Mouse (Mus musculus) liver, embryonic 14.5 days (tissue): Measurements from ENCODE around the gene Adamtsl5. TPM values are rescaled to one million over a fixed set of nuclear protein-coding genes. Genes with fewer than 3 reads are reported as not detected.

Source experiments
- ATAC-seq: fragments of 200-750 bp; cut with Nextera tagmentation; 2 replicates; pipeline ENCODE4 v1.8.0; 2017; ENCODE audit warnings: moderate number of reproducible peaks, mild to moderate bottlenecking, moderate library complexity; ENCODE audit not compliant: insufficient read depth
- DNase-seq, 3 experiments: peaks; one replicate each; pipeline ENCODE4 v3.0.0-alpha.2; 2012 to 2013; ENCODE audit warnings: low read depth in 3 of 3, low spot score in 3 of 3
- H3K27ac ChIP-seq: fragments of 300-500 bp; sonication (generic); 2 replicates; pipeline ENCODE4 v1.5.1; 2014; ENCODE audit warnings: moderate library complexity, mild to moderate bottlenecking, control low read depth, inconsistent platforms
- H3K27me3 ChIP-seq: fragments of 300-500 bp; sonication (generic); 2 replicates; pipeline ENCODE4 v1.6.1; 2014; ENCODE audit warnings: mild to moderate bottlenecking, low read length, moderate library complexity; ENCODE audit not compliant: control insufficient read depth, insufficient read depth
- H3K36me3 ChIP-seq: fragments of 300-500 bp; sonication (generic); replicated peaks from 2 replicates; pipeline ENCODE4 v1.6.1; 2014; ENCODE audit warnings: low read depth; ENCODE audit not compliant: control insufficient read depth, insufficient read depth
- H3K4me1 ChIP-seq, 2 experiments: fragments of 200-500 bp in 1 of 2; fragments of 300-500 bp in 1 of 2; sonication (generic) in 1 of 2; replicated peaks; 2 replicates each; pipeline ENCODE4 v1.6.1; 2012 to 2014; ENCODE audit warnings: antibody characterized with exemption in 1 of 2, inconsistent platforms in 1 of 2, low read length in 1 of 2; ENCODE audit not compliant: control insufficient read depth in 2 of 2, insufficient read depth in 2 of 2
- H3K4me2 ChIP-seq: fragments of 300-500 bp; sonication (generic); 2 replicates; pipeline ENCODE4 v1.6.1; 2014; ENCODE audit warnings: low read depth, mild to moderate bottlenecking, control low read depth, moderate library complexity
- H3K4me3 ChIP-seq, 2 experiments: fragments of 200-500 bp in 1 of 2; fragments of 300-500 bp in 1 of 2; sonication (generic) in 1 of 2; 2 replicates each; pipeline ENCODE4 v1.5.1; 2012 to 2014; ENCODE audit warnings: low read depth in 2 of 2, low read length in 2 of 2, mild to moderate bottlenecking in 2 of 2, control low read depth in 1 of 2, inconsistent platforms in 1 of 2, moderate library complexity in 1 of 2; ENCODE audit not compliant: insufficient read depth in 1 of 2
- H3K9ac ChIP-seq: fragments of 300-500 bp; sonication (generic); replicated peaks from 2 replicates; pipeline ENCODE4 v1.6.1; 2014; ENCODE audit warnings: mild to moderate bottlenecking, control low read depth, moderate library complexity
- H3K9me3 ChIP-seq: fragments of 300-500 bp; sonication (generic); 2 replicates; pipeline ENCODE4 v1.6.1; 2016; ENCODE audit warnings: low read length, mixed read lengths; ENCODE audit not compliant: control insufficient read depth
- CTCF ChIP-seq: IDR thresholded peaks from 2 replicates; pipeline ENCODE4 v1.5.1; 2016; ENCODE audit warnings: antibody characterized with exemption, low read depth, control low read depth
- EP300 ChIP-seq: IDR thresholded peaks from 2 replicates; pipeline ENCODE4 v1.6.1; 2016; ENCODE audit warnings: antibody characterized with exemption, low read depth
- WGBS: fragments of 180-500 bp; shearing (Covaris S2); extraction: QIAGEN DNeasy Blood & Tissue Kit; methylation state at CpG from one replicate; pipeline ENCODE4 v1.1.7; 2014; ENCODE audit not compliant: insufficient replicate concordance; 5-methylcytosine and 5-hydroxymethylcytosine counted together
- polyA plus RNA-seq, 2 experiments: library from polyadenylated mRNA; depleted of rRNA in 1 of 2; stranded (reverse) in 1 of 2; unstranded in 1 of 2; fragments of >200 nt; fragmentation: Nextera tagmentation in 1 of 2; extraction: Ambion mirVana in 1 of 2; gene quantifications; 2 replicates each; pipeline versions ENCODE4 v1.2.1 to v1.2.3; 2012 to 2014

Adamtsl5 gene
- polyA plus RNA-seq, 2 experiments: 1.3 to 1.9 TPM

- DNase-seq (no peak), ATAC-seq (no peak)
- 79% methylated on average over 6 of the region's 6 CpGs for WGBS
- Histone ChIP-seq H3K4me3 (no peak overlapping the region), H3K9ac (no peak overlapping the region), H3K4me1 (0 out of 4 replicates have a peak, but pooled peaks cover 0 to 2% of the 10 kb centered on the region in 2 experiments), H3K9me3 (no peaks in the 10 kb centered on the region), H3K4me2 (no peak overlapping the region), H3K27ac (no peak overlapping the region), H3K27me3 (peaks cover 4% of the 10 kb centered on the region), H3K36me3 (no peaks in the 10 kb centered on the region)
- TF ChIP-seq EP300: no peak
- no peak for TF ChIP-seq CTCF
Measured at GRCm38 (mm10) chr10:80368392-80368791, 20.2 kb upstream of the Adamtsl5 start.

GRCm38 (mm10) chr10:80367954-80368353, 19.7 kb upstream of the Adamtsl5 start:
- 45% methylated on average over 5 of the region's 5 CpGs for WGBS
- Histone ChIP-seq H3K4me2 (no peak overlapping the region), H3K36me3 (no peaks in the 10 kb centered on the region), H3K4me3 (no peak overlapping the region), H3K4me1 (0 out of 4 replicates have a peak, but pooled peaks cover 0 to 2% of the 10 kb centered on the region in 2 experiments), H3K9ac (no peak overlapping the region), H3K9me3 (no peaks in the 10 kb centered on the region), H3K27me3 (peaks cover 4% of the 10 kb centered on the region), H3K27ac (no peak overlapping the region)
- TF ChIP-seq CTCF (no peak), EP300 (no peak)
- DNase-seq: no peak
- no peak for ATAC-seq

GRCm38 (mm10) chr10:80365736-80366135, 17.5 kb upstream of the Adamtsl5 start:
- DNase-seq: no peak
- Histone ChIP-seq H3K36me3 (no peaks in the 10 kb centered on the region), H3K27ac (no peak overlapping the region), H3K4me2 (no peak overlapping the region), H3K4me3 (no peak overlapping the region), H3K4me1 (no peaks in the 10 kb centered on the region), H3K9me3 (no peaks in the 10 kb centered on the region), H3K27me3 (peaks cover 4% of the 10 kb centered on the region), H3K9ac (no peak overlapping the region)
- no peak for TF ChIP-seq EP300
- TF ChIP-seq CTCF: no peak
- no peak for ATAC-seq
- WGBS: 42% methylated on average over 6 of the region's 6 CpGs

- Histone ChIP-seq H3K9me3 (no peaks in the 10 kb centered on the region), H3K36me3 (no peaks in the 10 kb centered on the region), H3K4me2 (no peak overlapping the region), H3K27ac (no peak overlapping the region), H3K9ac (no peak overlapping the region), H3K4me1 (no peaks in the 10 kb centered on the region), H3K27me3 (peaks cover 5% of the 10 kb centered on the region), H3K4me3 (no peak overlapping the region)
- 39% methylated on average over 6 of the region's 6 CpGs for WGBS
- TF ChIP-seq CTCF: no peak
- no peak for TF ChIP-seq EP300
- no peak for ATAC-seq
- no peak for DNase-seq
Measured at GRCm38 (mm10) chr10:80363734-80364133, 15.5 kb upstream of the Adamtsl5 start.

- Histone ChIP-seq H3K4me2 (peak overlapping the region; percentile 18; the same call in 1 of the 2 replicates), H3K9ac (no peak overlapping the region), H3K9me3 (no peaks in the 10 kb centered on the region), H3K4me1 (no peaks in the 10 kb centered on the region), H3K36me3 (no peaks in the 10 kb centered on the region), H3K4me3 (no peak overlapping the region), H3K27me3 (peaks cover 49% of the 10 kb centered on the region), H3K27ac (no peak overlapping the region)
- DNase-seq (no peak), ATAC-seq (0 out of 2 replicates have a peak, but pooled peaks have one; percentile 21)
- TF ChIP-seq EP300 (no peak), CTCF (no peak; the same call in 1 of the 2 replicates)
- WGBS: 9% methylated on average over 31 of the region's 31 CpGs
Measured at GRCm38 (mm10) chr10:80357994-80358639, 9.9 kb upstream of the Adamtsl5 start.
